Mouse (Mus musculus) lung, postnatal 0 days (tissue): ENCODE measurements around the gene Ccdc151.

Experiments used
- CTCF ChIP-seq: IDR thresholded peaks from 2 replicates; pipeline ENCODE4 v1.5.1; 2016; ENCODE audit warnings: antibody characterized with exemption, mild to moderate bottlenecking
- EP300 ChIP-seq: IDR thresholded peaks from 2 replicates; pipeline ENCODE4 v1.6.1; 2016; ENCODE audit warnings: antibody characterized with exemption, mild to moderate bottlenecking, control low read depth

DNA sequence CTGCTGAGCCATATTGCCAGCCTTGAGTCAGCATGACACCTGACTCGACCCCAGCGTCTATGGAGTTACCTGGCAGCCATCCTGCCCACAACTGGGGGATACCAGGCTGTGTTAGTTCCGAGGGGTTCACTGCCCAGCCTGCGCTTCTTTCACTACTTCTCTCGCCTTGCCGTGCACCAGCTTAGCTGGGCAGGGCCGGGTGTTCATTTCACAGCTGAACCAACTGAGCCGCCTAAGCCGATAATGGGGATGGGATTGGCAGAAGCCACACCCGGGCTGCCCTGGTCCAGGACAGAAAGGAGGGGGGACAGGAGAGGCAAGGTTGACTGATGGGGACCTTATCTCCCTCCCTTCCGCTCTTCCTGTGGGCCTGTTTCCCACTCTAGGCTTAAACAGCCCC is 46.9 kb upstream of the Ccdc151 start:
- TF ChIP-seq CTCF (no peak), EP300 (no peak)
